17 mouse cellular contexts compared by ENCODE assay signal in the genomic region with DNA sequence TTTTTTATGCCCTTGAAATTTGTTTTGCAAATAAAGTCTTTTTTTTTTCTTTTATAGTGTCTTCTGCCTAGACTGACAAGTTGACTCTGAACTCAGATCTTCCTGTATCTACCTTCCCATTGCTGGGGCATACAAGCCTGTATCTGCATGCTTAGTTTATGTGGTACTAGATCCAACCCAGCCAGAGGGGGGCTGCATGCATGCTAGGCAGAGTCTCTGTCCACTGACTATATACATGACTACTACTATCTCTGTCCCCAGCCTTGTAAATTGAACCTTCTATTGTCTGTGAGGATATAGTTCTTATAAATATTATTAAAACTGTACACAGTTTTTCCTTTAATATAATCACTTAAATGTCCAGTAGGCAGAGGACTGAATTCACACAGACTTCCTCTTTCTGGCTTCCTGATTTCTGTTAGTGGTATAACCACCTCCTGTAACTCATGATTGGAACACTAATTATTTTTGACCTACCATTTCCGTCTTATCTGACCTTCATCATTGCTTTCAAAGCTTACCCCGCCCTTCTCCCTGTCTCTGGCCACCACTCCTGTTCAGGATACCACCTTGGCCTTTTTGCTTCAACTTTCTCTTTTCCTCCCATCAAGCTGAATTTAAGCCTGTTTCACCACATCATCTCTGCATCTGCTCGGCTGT. TPM values are rescaled to one million over a fixed set of nuclear protein-coding genes. Genes with fewer than 3 reads are reported as not detected.
DNase-seq lines count a peak whose midpoint lies in the region; ATAC-seq lines count a peak whose summit lies in the region.
"Had no signal": no experiment of that assay in that cellular context is flagged by ENCODE, and none has a peak within 500 bp of the region (broad histone marks: within the 10 kb centered on the region; RNA-seq: fewer than 3 reads in every experiment).

No protein-coding gene starts in this region.

- no peak overlapping the region for H3K4me3 ChIP-seq in hindbrain, embryonic 10.5 days
- H3K4me3 ChIP-seq: forebrain, embryonic 12.5 days; heart, embryonic 13.5 days; intestine, embryonic 15.5 days; myocyte had no signal

- WGBS in hindbrain, embryonic 10.5 days = 77% methylated on average over 3 of the region's 3 CpGs

- no peaks in the 10 kb centered on the region for H3K27me3 ChIP-seq in splenic B cell, adult 2 months (ENCODE audit: control insufficient read depth, insufficient read depth, low read length, poor library complexity, severe bottlenecking)
- no peaks in the 10 kb centered on the region for H3K27me3 ChIP-seq in hindbrain, embryonic 10.5 days (ENCODE audit: insufficient read depth, poor library complexity, severe bottlenecking)
- H3K27me3 ChIP-seq: forebrain, embryonic 12.5 days; heart, embryonic 13.5 days; intestine, embryonic 15.5 days had no signal

- peak; percentile 23 to 36 for DNase-seq in spleen, postnatal 36 days (ENCODE audit: low spot score in 2 of 2)
- no peak for DNase-seq in spleen, postnatal 10 days (ENCODE audit: low spot score in 2 of 2)
- DNase-seq in lung, postnatal 10 days = peak; percentile 18
- peak; percentile 64 for DNase-seq in splenic B cell, adult 2 months (ENCODE audit: low read depth, low spot score)
- no peak for DNase-seq in cerebellum, postnatal 14 days
- no peak for DNase-seq in left cerebral cortex, postnatal 14 days (ENCODE audit: low spot score in 2 of 2)
- no peak for DNase-seq in hindbrain, embryonic 10.5 days (ENCODE audit: low spot score)
- DNase-seq: adrenal gland, postnatal 10 days; cerebellum, postnatal 36 days; left cerebral cortex, postnatal 4 days; thymus, postnatal 25 days had no signal

- H3K36me3 ChIP-seq in splenic B cell, adult 2 months (ENCODE audit: control insufficient read depth, insufficient read depth, low read length, poor library complexity, severe bottlenecking) = no peaks in the 10 kb centered on the region
- no peaks in the 10 kb centered on the region for H3K36me3 ChIP-seq in hindbrain, embryonic 10.5 days
- H3K36me3 ChIP-seq: forebrain, embryonic 12.5 days; heart, embryonic 13.5 days; intestine, embryonic 15.5 days had no signal

- no peaks in the 10 kb centered on the region for H3K9me3 ChIP-seq in hindbrain, embryonic 10.5 days
- H3K9me3 ChIP-seq: forebrain, embryonic 12.5 days; heart, embryonic 13.5 days; intestine, embryonic 15.5 days had no signal

- H3K27ac ChIP-seq in hindbrain, embryonic 10.5 days = no peak overlapping the region
- H3K27ac ChIP-seq: forebrain, embryonic 12.5 days; heart, embryonic 13.5 days; intestine, embryonic 15.5 days; stomach, postnatal 0 days had no signal

- H3K4me1 ChIP-seq in hindbrain, embryonic 10.5 days (replicated peaks) = peaks cover 6% of the 10 kb centered on the region
- H3K4me1 ChIP-seq: heart, embryonic 13.5 days; intestine, embryonic 15.5 days had no signal

- intact Hi-C loops in left cerebral cortex, postnatal 14 days (cut with DNase I) = no loop called here

- peak; percentile 69; the same call in 1 of the 2 replicates for ATAC-seq in erythroid progenitor cell, adult 5-6 weeks (replicated peaks; ENCODE audit: low FRiP score, poor library complexity, severe bottlenecking)
- ATAC-seq: intestine, embryonic 15.5 days had no signal

RNA-seq across cellular contexts. Expression of gene Osbpl8, which starts 45.4 kb away (rescaled TPM):
- 108 and 133 TPM in 2 replicates for total RNA-seq in erythroid progenitor cell, adult 5-6 weeks (2015; ENCODE audit: low replicate concordance)
- total RNA-seq in erythroid progenitor cell, adult 5-6 weeks (2017; ENCODE audit: low replicate concordance) = 178 and 185 TPM in 2 replicates
- total RNA-seq in left cerebral cortex, postnatal 14 days (2021) = 10 to 100 TPM; 75.1 to 77.7 TPM
- polyA plus RNA-seq in hindbrain, embryonic 10.5 days (2016; fragmentation: Nextera tagmentation; extraction: Ambion mirVana) = 9.2 and 9.4 TPM in 2 replicates

Comparison
In these comparisons a context has a peak if more than half of its experiments do, and no peak if none do; other contexts are left out.
1. DNase-seq: peak in spleen, postnatal 36 days (2 of 2), lung, postnatal 10 days (single experiment) and splenic B cell, adult 2 months (single experiment); none in spleen, postnatal 10 days (0 of 2), cerebellum, postnatal 14 days (0 of 2), left cerebral cortex, postnatal 14 days (0 of 2) and hindbrain, embryonic 10.5 days (single experiment).